Mouse (Mus musculus): ENCODE data around the gene Fcrlb. TPM values are rescaled to one million over a fixed set of nuclear protein-coding genes. Genes with fewer than 3 reads are reported as not detected.

Gene Fcrlb
- polyA plus RNA-seq, 1 experiment from 2014 or later, result not detected

DNA sequence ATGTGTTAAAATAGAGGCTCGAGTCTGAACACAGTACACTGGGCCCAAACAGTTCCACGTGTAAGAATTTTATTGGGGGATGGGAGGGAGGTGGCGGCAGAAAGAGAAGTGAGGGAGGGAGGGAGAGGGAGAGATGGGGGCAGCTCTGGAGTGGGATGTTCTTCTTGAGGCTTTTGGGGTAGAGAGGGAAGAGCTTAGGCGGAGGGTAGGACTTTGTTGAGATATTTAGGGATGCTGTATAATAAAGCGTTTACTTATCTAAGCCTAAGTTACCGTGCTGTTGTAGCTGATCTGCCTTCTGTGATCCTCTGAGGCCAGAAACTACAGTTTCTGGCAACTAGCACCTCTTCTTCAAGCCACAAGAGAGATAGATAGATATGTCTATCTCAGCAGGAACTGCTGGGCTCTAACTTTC lies 26.7 kb downstream of the Fcrlb start:
- no peak for DNase-seq (ENCODE audit: low spot score)
- WGBS, result 61% methylated on average over 6 of the region's 6 CpGs
- H3K4me2 ChIP-seq (ENCODE audit: low read length), result no peak overlapping the region
- ATAC-seq, result no peak
- H3K36me3 ChIP-seq (ENCODE audit: control insufficient read depth, insufficient read depth, low read length), result no peaks in the 10 kb centered on the region
- H3K27ac ChIP-seq (ENCODE audit: low read depth, low read length), result no peak overlapping the region
- peaks cover 7% of the 10 kb centered on the region; the same call in 1 of the 2 replicates for H3K4me1 ChIP-seq (ENCODE audit: control insufficient read depth, insufficient read depth, low read length)
- no peak overlapping the region for H3K9ac ChIP-seq (ENCODE audit: low read length)
- no peaks in the 10 kb centered on the region for H3K9me3 ChIP-seq (replicated peaks; ENCODE audit: control insufficient read depth, low read length)
- H3K4me3 ChIP-seq (ENCODE audit: low read depth, low read length), result no peak overlapping the region
- no peaks in the 10 kb centered on the region for H3K27me3 ChIP-seq (replicated peaks; ENCODE audit: control insufficient read depth, insufficient read depth, low read length)

GRCm38 (mm10) chr1:170884978-170885561 lies 27.7 kb downstream of the Fcrlb start, which contains the start of the genes Gm26620 and Dusp12:
Gene Gm26620 (plus strand): TSS chr1:170885065.
Gene Dusp12 (minus strand): TSS chr1:170885540.
- WGBS, result under 1% methylated on average over 46 of the region's 46 CpGs
- Histone ChIP-seq H3K27me3 (replicated peaks; ENCODE audit: control insufficient read depth, insufficient read depth, low read length) (no peaks in the 10 kb centered on the region), H3K36me3 (ENCODE audit: control insufficient read depth, insufficient read depth, low read length) (peaks cover 8% of the 10 kb centered on the region), H3K4me2 (ENCODE audit: low read length) (peak within 1 kb of the TSS; percentile 78), H3K4me3 (ENCODE audit: low read depth, low read length) (peak within 1 kb of the TSS; percentile 93), H3K9ac (ENCODE audit: low read length) (peak within 1 kb of the TSS; percentile 93), H3K27ac (ENCODE audit: low read depth, low read length) (peak within 1 kb of the TSS; percentile 78), H3K9me3 (replicated peaks; ENCODE audit: control insufficient read depth, low read length) (no peaks in the 10 kb centered on the region), H3K4me1 (ENCODE audit: control insufficient read depth, insufficient read depth, low read length) (peaks cover 7% of the 10 kb centered on the region; the same call in 1 of the 2 replicates)
- DNase-seq (ENCODE audit: low spot score) (peak; percentile 96), ATAC-seq (peak; percentile 96)

DNA sequence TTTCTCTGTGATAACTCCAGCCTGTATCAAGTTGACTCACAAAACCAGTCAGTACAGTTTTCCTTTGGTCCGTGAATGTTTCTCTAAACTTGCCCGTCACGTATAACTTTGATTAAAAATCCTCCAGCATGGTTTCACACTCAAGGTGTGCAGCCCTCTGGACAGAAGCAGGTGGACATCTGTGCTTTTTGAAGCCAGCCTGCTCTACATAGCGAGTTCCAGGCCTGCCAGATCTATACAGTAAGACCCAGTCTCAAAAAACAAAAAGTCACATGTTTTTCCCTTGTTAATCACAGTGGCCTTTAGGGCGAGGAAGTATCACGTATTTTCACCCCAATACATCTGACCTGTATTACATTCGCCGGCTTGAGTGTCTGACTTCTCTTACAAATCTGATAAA lies 28.4 kb downstream of the Fcrlb start:
- H3K36me3 ChIP-seq (ENCODE audit: control insufficient read depth, insufficient read depth, low read length), result peaks cover 13% of the 10 kb centered on the region
- peaks cover 7% of the 10 kb centered on the region; the same call in 1 of the 2 replicates for H3K4me1 ChIP-seq (ENCODE audit: control insufficient read depth, insufficient read depth, low read length)
- 30% methylated on average over 8 of the region's 8 CpGs for WGBS
- no peak overlapping the region for H3K27ac ChIP-seq (ENCODE audit: low read depth, low read length)
- no peaks in the 10 kb centered on the region for H3K27me3 ChIP-seq (replicated peaks; ENCODE audit: control insufficient read depth, insufficient read depth, low read length)
- H3K4me3 ChIP-seq (ENCODE audit: low read depth, low read length), result peak overlapping the region; percentile 93
- H3K9me3 ChIP-seq (replicated peaks; ENCODE audit: control insufficient read depth, low read length), result no peaks in the 10 kb centered on the region
- peak overlapping the region; percentile 93 for H3K9ac ChIP-seq (ENCODE audit: low read length)
- peak overlapping the region; percentile 78 for H3K4me2 ChIP-seq (ENCODE audit: low read length)
- peak; percentile 27 for ATAC-seq
- DNase-seq (ENCODE audit: low spot score), result no peak

DNA sequence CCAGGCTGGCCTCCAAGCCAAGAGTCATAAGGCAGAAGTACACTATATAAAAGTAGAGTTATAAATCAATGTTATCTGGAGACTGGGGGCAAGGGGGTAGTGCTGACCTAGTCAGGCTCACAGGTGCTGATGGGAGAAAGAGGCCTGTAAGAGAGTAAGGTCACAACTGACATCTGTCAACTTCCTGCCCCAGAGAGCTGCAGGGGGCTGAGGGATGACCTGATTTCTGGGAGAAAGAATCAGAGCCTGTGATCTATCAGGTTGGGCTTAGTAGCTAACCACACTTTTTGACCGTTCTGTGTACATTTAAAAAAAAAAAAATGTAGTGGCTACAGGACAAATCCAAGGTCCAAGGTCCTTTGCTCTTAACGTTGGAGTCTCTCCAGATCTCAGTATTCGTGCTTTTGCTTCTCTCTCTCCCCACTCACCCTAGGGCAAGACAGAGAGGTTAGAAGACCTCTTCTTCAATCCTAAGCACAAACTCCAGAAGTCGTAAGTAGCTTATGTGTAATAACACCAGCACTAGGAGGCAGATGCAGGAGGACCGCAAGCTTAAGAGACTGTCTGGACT lies 29.7 kb downstream of the Fcrlb start:
- Histone ChIP-seq H3K36me3 (ENCODE audit: control insufficient read depth, insufficient read depth, low read length) (peaks cover 19% of the 10 kb centered on the region), H3K4me1 (ENCODE audit: control insufficient read depth, insufficient read depth, low read length) (peaks cover 7% of the 10 kb centered on the region; the same call in 1 of the 2 replicates), H3K9me3 (replicated peaks; ENCODE audit: control insufficient read depth, low read length) (no peaks in the 10 kb centered on the region), H3K27ac (ENCODE audit: low read depth, low read length) (no peak overlapping the region), H3K4me3 (ENCODE audit: low read depth, low read length) (no peak overlapping the region), H3K9ac (ENCODE audit: low read length) (no peak overlapping the region), H3K4me2 (ENCODE audit: low read length) (no peak overlapping the region), H3K27me3 (replicated peaks; ENCODE audit: control insufficient read depth, insufficient read depth, low read length) (no peaks in the 10 kb centered on the region)
- WGBS, result 92% methylated on average over 5 of the region's 5 CpGs
- no peak for DNase-seq (ENCODE audit: low spot score)
- no peak for ATAC-seq

DNA sequence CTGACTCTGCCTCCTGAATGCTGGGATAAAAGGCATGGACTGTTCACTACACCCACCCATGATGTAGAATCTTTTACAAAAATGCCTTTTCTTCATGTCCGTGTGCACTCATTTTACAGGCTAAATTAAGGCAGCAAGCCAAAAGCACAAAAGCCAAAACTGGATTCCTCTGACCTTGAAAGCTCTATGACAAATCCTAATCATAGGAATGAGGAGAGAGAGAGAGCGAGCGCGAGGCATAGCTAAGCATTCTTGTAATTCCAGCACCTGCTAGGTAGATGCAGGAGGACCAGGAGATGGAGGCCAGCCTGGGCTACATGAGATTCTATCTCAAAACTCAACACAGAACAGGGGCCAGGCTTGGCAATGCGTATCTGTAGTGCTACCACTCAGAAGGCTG lies 35.8 kb downstream of the Fcrlb start:
- Histone ChIP-seq H3K9ac (ENCODE audit: low read length) (no peak overlapping the region), H3K27ac (ENCODE audit: low read depth, low read length) (no peak overlapping the region), H3K9me3 (replicated peaks; ENCODE audit: control insufficient read depth, low read length) (no peaks in the 10 kb centered on the region), H3K4me1 (ENCODE audit: control insufficient read depth, insufficient read depth, low read length) (no peaks in the 10 kb centered on the region), H3K4me3 (ENCODE audit: low read depth, low read length) (no peak overlapping the region), H3K27me3 (replicated peaks; ENCODE audit: control insufficient read depth, insufficient read depth, low read length) (no peaks in the 10 kb centered on the region), H3K4me2 (ENCODE audit: low read length) (no peak overlapping the region), H3K36me3 (ENCODE audit: control insufficient read depth, insufficient read depth, low read length) (peaks cover 46% of the 10 kb centered on the region)
- ATAC-seq (no peak), DNase-seq (ENCODE audit: low spot score) (no peak)
- WGBS, result 95% methylated on average over 5 of the region's 5 CpGs

- WGBS, result 79% methylated on average over 3 of the region's 3 CpGs
- Histone ChIP-seq H3K9ac (ENCODE audit: low read length) (no peak overlapping the region), H3K9me3 (replicated peaks; ENCODE audit: control insufficient read depth, low read length) (no peaks in the 10 kb centered on the region), H3K27me3 (replicated peaks; ENCODE audit: control insufficient read depth, insufficient read depth, low read length) (no peaks in the 10 kb centered on the region), H3K27ac (ENCODE audit: low read depth, low read length) (no peak overlapping the region), H3K4me2 (ENCODE audit: low read length) (no peak overlapping the region), H3K4me1 (ENCODE audit: control insufficient read depth, insufficient read depth, low read length) (no peaks in the 10 kb centered on the region), H3K36me3 (ENCODE audit: control insufficient read depth, insufficient read depth, low read length) (peaks cover 49% of the 10 kb centered on the region), H3K4me3 (ENCODE audit: low read depth, low read length) (no peak overlapping the region)
- no peak for ATAC-seq
- no peak for DNase-seq (ENCODE audit: low spot score)
Measured at GRCm38 (mm10) chr1:170875676-170876075, 37.1 kb downstream of the Fcrlb start.

- Histone ChIP-seq H3K4me3 (ENCODE audit: low read depth, low read length) (no peak overlapping the region), H3K9ac (ENCODE audit: low read length) (no peak overlapping the region), H3K4me1 (ENCODE audit: control insufficient read depth, insufficient read depth, low read length) (peaks cover under 1% of the 10 kb centered on the region; the same call in 1 of the 2 replicates), H3K9me3 (replicated peaks; ENCODE audit: control insufficient read depth, low read length) (no peaks in the 10 kb centered on the region), H3K4me2 (ENCODE audit: low read length) (no peak overlapping the region), H3K36me3 (ENCODE audit: control insufficient read depth, insufficient read depth, low read length) (peaks cover 31% of the 10 kb centered on the region), H3K27ac (ENCODE audit: low read depth, low read length) (no peak overlapping the region), H3K27me3 (replicated peaks; ENCODE audit: control insufficient read depth, insufficient read depth, low read length) (no peaks in the 10 kb centered on the region)
- DNase-seq (ENCODE audit: low spot score) (no peak), ATAC-seq (no peak)
- WGBS, result 97% methylated on average over 2 of the region's 2 CpGs
Measured at GRCm38 (mm10) chr1:170871961-170872360, 40.8 kb downstream of the Fcrlb start.

DNA sequence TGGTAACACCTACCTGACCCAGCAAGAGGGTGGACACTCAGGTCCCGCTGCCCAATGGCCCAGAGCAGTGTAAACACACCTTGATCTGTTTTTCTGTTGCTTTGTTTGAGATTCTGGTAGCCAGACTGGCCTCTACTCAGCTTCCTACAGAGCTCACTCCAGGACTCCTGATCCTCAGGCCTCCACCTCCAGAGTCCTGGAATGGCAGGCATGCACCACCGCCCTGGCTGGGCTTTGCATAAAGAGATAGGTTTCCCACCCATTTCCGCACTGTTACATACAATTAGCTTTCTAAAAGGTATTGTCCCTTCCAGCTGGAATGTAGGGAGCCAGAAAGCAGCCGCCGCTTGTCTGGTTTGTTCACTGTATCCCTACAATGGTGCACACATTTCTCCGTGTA lies 41.3 kb downstream of the Fcrlb start:
- Histone ChIP-seq H3K27me3 (replicated peaks; ENCODE audit: control insufficient read depth, insufficient read depth, low read length) (no peaks in the 10 kb centered on the region), H3K9me3 (replicated peaks; ENCODE audit: control insufficient read depth, low read length) (no peaks in the 10 kb centered on the region), H3K4me3 (ENCODE audit: low read depth, low read length) (no peak overlapping the region), H3K4me2 (ENCODE audit: low read length) (no peak overlapping the region), H3K27ac (ENCODE audit: low read depth, low read length) (no peak overlapping the region), H3K36me3 (ENCODE audit: control insufficient read depth, insufficient read depth, low read length) (peaks cover 31% of the 10 kb centered on the region), H3K4me1 (ENCODE audit: control insufficient read depth, insufficient read depth, low read length) (peaks cover 3% of the 10 kb centered on the region), H3K9ac (ENCODE audit: low read length) (no peak overlapping the region)
- ATAC-seq (no peak), DNase-seq (ENCODE audit: low spot score) (no peak)
- WGBS, result 93% methylated on average over 6 of the region's 6 CpGs

DNA sequence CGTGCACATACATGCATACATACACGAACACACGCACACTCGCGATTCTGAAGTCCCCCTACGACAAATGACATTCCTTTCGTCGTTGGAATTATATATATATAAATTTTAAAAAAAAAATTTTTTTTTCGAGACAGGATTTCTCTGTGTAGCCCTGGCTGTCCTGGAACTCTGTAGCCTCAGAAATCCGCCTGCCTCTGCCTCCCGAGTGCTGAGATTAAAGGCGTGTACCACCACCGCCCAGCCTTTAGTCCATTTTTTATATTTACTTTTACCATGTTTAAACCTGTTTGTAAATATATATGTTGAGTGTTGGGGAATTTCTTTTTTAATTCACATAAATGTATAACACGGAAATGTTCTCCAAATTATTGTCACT lies 43.8 kb downstream of the Fcrlb start:
- no peak for DNase-seq (ENCODE audit: low spot score)
- ATAC-seq, result peak; percentile 32
- no peaks in the 10 kb centered on the region for H3K9me3 ChIP-seq (replicated peaks; ENCODE audit: control insufficient read depth, low read length)
- H3K4me1 ChIP-seq (ENCODE audit: control insufficient read depth, insufficient read depth, low read length), result peaks cover 3% of the 10 kb centered on the region
- WGBS, result 19% methylated on average over 14 of the region's 14 CpGs
- H3K27ac ChIP-seq (ENCODE audit: low read depth, low read length), result 0 out of 2 replicates have a peak overlapping the region, but pooled peaks have one; percentile 33
- H3K4me2 ChIP-seq (ENCODE audit: low read length), result peak overlapping the region; percentile 72
- H3K9ac ChIP-seq (ENCODE audit: low read length), result peak overlapping the region; percentile 60
- peaks cover 15% of the 10 kb centered on the region; the same call in 1 of the 2 replicates for H3K36me3 ChIP-seq (ENCODE audit: control insufficient read depth, insufficient read depth, low read length)
- no peaks in the 10 kb centered on the region for H3K27me3 ChIP-seq (replicated peaks; ENCODE audit: control insufficient read depth, insufficient read depth, low read length)
- H3K4me3 ChIP-seq (ENCODE audit: low read depth, low read length), result peak overlapping the region; percentile 86

Data from forebrain, embryonic 14.5 days (tissue).